Mouse (Mus musculus) ES-Bruce4 (cell line): Measurements from ENCODE around the gene Cacng7. TPM values are rescaled to one million over a fixed set of nuclear protein-coding genes. Genes with fewer than 3 reads are reported as not detected.
A peak's percentile ranks its signal among the peaks of the same experiment; 100 is the strongest.
"Not testable (repeated sequence)": the region's sequence is repeated elsewhere in the genome, so short reads cannot be mapped to it uniquely, and the experiment has no call there.

Experiments used
- H3K27ac ChIP-seq: 2 replicates; pipeline ENCODE4 v1.5.1; 2012; ENCODE audit warnings: low read length, inconsistent platforms; ENCODE audit not compliant: insufficient read depth
- H3K27me3 ChIP-seq: 2 replicates; pipeline ENCODE4 v1.6.1; 2012; ENCODE audit warnings: mild to moderate bottlenecking, low read length, inconsistent platforms; ENCODE audit not compliant: control insufficient read depth, poor library complexity, insufficient read depth, severe bottlenecking
- H3K36me3 ChIP-seq: 2 replicates; pipeline ENCODE4 v1.6.1; 2012; ENCODE audit warnings: inconsistent platforms, mild to moderate bottlenecking, low read length, moderate library complexity; ENCODE audit not compliant: control insufficient read depth, poor library complexity, insufficient read depth, severe bottlenecking
- H3K4me1 ChIP-seq: one replicate; pipeline ENCODE4 v1.8.1; 2011; ENCODE audit warnings: low read length; ENCODE audit not compliant: control insufficient read depth, insufficient read depth
- H3K4me3 ChIP-seq: 2 replicates; pipeline ENCODE4 v1.5.1; 2011; ENCODE audit warnings: low read depth, mild to moderate bottlenecking, low read length
- H3K9ac ChIP-seq: 2 replicates; pipeline ENCODE4 v1.6.1; 2012; ENCODE audit warnings: low read depth, mild to moderate bottlenecking, inconsistent platforms; ENCODE audit not compliant: poor library complexity, severe bottlenecking
- H3K9me3 ChIP-seq: replicated peaks from 2 replicates; pipeline ENCODE4 v1.6.1; 2012; ENCODE audit warnings: mild to moderate bottlenecking, low read length, inconsistent platforms; ENCODE audit not compliant: control insufficient read depth, poor library complexity, insufficient read depth, severe bottlenecking
- CTCF ChIP-seq: IDR thresholded peaks from one replicate; pipeline ENCODE4 v1.8.1; 2011; ENCODE audit warnings: low read depth, low read length
- EP300 ChIP-seq: IDR thresholded peaks from 2 replicates; pipeline ENCODE4 v1.6.1; 2011; ENCODE audit warnings: low read depth, low read length; ENCODE audit not compliant: insufficient read depth
- POLR2A ChIP-seq: IDR thresholded peaks from one replicate; pipeline ENCODE4 v1.8.1; 2011; ENCODE audit warnings: low read length; ENCODE audit not compliant: insufficient read depth
- polyA plus RNA-seq: library from polyadenylated mRNA; stranded (reverse); fragments of >200 nt; gene quantifications from 2 replicates; pipeline ENCODE4 v1.2.4, GENCODE M21; 2011; ENCODE audit warnings: low read depth; ENCODE audit not compliant: missing spikeins, insufficient read depth, insufficient read length

The Cacng7 gene
- polyA plus RNA-seq, 1 experiment, result 57.6 TPM

DNA sequence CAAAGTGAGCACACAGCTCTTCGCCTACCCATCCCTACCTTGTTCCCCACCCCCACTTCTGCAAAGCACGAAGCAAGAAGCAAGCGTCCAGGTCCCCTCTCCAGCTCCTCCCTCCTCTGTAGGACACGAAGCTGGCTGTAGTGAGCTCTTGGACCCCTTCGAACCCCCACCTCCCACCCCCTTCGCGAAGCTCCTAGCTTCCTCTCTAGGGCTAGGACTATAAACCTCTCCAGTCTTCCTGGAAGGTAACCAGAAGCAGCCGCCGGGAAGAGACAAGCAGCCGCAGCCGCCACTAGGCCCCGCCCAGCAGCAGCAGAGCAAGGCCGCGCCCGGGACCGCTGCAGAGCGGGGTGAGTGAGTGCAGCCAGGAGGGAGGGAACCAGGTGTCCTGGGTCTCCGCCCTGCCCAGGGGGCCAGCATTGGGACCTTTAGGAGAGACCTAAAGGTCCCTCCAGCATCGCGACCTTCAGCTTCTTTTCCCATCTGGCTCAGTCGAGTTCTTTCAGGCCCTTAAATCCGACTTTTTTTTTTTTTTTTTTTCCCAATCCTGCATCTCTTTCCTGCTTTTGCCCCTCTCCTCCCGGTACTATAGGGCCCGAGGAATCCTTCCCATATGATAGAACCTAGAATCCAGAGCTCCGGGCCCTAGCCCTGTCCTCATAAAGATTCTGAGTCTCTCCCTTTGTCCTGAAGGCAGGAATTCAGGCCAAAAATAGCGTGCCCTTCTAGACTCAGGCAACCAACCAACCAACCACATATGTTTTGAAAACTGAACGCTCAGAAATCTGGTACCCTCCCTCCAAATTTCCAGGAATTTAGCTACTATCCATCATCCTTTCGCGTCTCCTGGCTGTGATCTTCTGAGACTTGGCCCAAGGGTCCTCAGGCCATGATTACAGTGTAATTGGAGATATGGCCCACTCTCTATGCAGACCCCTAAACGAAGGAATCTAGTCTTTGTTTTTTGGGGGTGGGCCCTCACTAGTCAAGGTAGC, 43.5 kb upstream of the Cacng7 start, which contains the start of the genes Myadm and Prkcg:
Myadm (plus strand) TSS at position 105 of the 995 bp plus-strand sequence.
Prkcg (plus strand) TSS at position 204 of the 995 bp plus-strand sequence.
- Histone ChIP-seq H3K4me1 (no peaks in the 10 kb centered on the region), H3K4me3 (peak within 1 kb of the TSS; percentile 61), H3K27ac (peak within 1 kb of the TSS; percentile 53), H3K9me3 (no peaks in the 10 kb centered on the region), H3K27me3 (no peaks in the 10 kb centered on the region), H3K9ac (peak within 1 kb of the TSS; percentile 31), H3K36me3 (peaks cover 4% of the 10 kb centered on the region; the same call in 1 of the 2 replicates)
- TF ChIP-seq CTCF (no peak), EP300 (no peak), POLR2A (no peak)

DNA sequence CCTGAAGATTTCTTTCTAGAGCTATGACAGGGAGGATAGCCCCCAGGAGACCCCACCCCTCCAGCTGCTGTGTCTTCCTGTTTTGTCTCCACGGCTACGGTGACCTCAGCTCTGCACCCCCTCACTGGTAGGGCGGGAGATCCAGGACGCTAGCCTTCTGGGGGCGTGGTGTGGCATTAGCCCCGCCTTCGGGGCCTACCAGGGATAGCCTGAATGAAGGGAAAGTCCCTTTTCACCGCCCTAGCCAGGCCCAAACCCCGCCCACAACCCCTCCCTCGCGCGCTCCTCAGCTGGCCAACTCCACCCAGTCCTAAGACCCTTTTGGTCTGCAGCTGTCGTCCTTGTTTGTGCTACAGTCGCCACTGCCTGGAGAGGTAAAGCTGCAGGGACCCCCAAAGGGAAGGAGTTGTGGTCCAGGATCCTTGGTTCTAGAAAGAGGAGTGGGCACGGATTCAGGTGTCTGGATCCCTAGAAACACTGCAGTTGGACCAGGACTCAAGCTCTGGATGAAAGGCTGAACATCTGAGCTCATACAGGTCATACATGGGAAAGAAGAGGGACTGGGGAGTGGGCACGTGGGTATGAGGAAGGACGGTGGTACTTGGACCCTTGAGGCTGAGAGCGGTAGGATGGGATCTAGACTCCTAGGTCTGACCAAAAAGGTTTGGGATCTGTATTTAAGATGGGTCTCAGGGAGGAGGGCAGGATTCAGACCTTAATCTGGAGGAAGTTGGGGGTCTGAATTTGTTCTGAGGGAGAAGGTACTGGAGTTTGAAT, 42.3 kb upstream of the Cacng7 start:
- peak overlapping the region; percentile 66 for H3K27ac ChIP-seq
- no peaks in the 10 kb centered on the region for H3K9me3 ChIP-seq
- H3K4me3 ChIP-seq, result peak overlapping the region; percentile 62
- no peaks in the 10 kb centered on the region for H3K27me3 ChIP-seq
- no peak for TF ChIP-seq EP300
- peak; percentile 51 for TF ChIP-seq POLR2A
- H3K36me3 ChIP-seq, result peaks cover 12% of the 10 kb centered on the region
- peak overlapping the region; percentile 25 for H3K9ac ChIP-seq
- no peaks in the 10 kb centered on the region for H3K4me1 ChIP-seq

DNA sequence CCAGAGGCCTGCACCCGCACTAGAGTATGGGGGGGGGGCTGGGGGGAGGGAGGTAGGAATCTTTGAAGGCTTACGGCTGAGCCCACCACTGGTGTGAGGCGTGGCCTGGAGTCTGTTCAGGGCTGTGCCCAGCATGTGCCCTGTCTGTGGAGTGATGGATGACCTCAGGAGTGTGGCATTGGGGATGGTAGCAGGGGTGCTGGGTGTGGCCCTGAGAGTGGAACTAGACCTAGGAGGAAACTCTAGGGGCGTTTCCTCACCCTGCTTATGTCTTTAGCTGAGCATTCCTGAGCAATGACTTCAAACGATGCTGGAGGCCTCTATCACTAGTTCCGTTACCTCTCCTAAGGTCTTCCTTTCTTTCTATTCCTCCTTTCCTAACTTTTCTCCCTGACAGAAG, 41.6 kb upstream of the Cacng7 start:
- no peak for TF ChIP-seq POLR2A
- TF ChIP-seq EP300, result 0 out of 2 replicates have a peak, but pooled peaks have one; percentile 41
- TF ChIP-seq CTCF, result no peak
- H3K27ac ChIP-seq, result peak overlapping the region; percentile 68
- peak overlapping the region; percentile 25 for H3K9ac ChIP-seq
- H3K4me1 ChIP-seq, result no peaks in the 10 kb centered on the region
- H3K9me3 ChIP-seq, result no peaks in the 10 kb centered on the region
- peaks cover 18% of the 10 kb centered on the region for H3K36me3 ChIP-seq
- H3K27me3 ChIP-seq, result no peaks in the 10 kb centered on the region
- peak overlapping the region; percentile 62 for H3K4me3 ChIP-seq

DNA sequence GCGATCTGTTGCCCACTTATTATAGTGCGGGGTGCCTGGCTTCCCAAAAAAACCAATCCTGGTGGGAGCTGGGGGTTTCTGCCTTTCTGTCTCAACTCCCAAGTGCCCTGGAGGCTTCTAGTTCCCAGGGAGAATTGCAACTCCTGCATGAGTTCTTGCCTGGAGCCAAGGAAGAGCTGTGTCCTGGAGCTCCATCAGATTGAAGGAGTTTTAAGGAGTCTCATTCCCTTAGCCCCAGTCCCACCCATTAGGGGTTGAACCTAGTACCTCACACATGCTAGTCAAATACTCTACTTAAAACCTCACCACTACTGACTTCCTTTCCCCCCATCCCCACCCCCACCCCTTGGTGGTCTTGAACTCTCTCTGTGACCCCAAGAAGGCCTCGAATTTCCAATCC, 41.0 kb upstream of the Cacng7 start:
- TF ChIP-seq EP300, result no peak
- no peak for TF ChIP-seq CTCF
- no peak for TF ChIP-seq POLR2A
- H3K9me3 ChIP-seq, result no peaks in the 10 kb centered on the region
- H3K27me3 ChIP-seq, result no peaks in the 10 kb centered on the region
- peak overlapping the region; percentile 41; the same call in 1 of the 2 replicates for H3K4me3 ChIP-seq
- peaks cover 24% of the 10 kb centered on the region for H3K36me3 ChIP-seq
- H3K27ac ChIP-seq, result peak overlapping the region; percentile 68
- H3K4me1 ChIP-seq, result no peaks in the 10 kb centered on the region
- H3K9ac ChIP-seq, result peak overlapping the region; percentile 30

DNA sequence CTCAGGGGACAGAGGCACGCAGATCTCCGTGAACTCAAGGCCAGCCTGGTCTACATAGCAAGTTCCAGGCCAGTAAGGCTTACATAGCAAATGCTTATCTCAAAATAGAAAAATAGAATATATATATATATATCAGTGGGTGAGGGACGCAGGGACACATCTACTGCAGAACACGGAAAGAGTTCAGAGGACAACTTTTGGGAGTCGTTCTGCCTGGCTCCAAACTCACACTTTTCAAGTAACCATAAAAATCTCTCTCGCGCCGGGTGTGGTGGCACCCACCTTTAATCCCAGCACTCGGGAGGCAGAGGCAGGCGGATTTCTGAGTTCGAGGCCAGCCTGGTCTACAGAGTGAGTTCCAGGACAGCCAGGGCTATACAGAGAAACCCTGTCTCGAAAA, 40.5 kb upstream of the Cacng7 start:
- H3K4me3 ChIP-seq, result peak overlapping the region; percentile 41; the same call in 1 of the 2 replicates
- not testable (repeated sequence) for H3K4me1 ChIP-seq, H3K27me3 ChIP-seq, H3K9me3 ChIP-seq
- peak overlapping the region; percentile 68 for H3K27ac ChIP-seq
- H3K9ac ChIP-seq, result peak overlapping the region; percentile 30
- peaks cover 29% of the 10 kb centered on the region for H3K36me3 ChIP-seq

DNA sequence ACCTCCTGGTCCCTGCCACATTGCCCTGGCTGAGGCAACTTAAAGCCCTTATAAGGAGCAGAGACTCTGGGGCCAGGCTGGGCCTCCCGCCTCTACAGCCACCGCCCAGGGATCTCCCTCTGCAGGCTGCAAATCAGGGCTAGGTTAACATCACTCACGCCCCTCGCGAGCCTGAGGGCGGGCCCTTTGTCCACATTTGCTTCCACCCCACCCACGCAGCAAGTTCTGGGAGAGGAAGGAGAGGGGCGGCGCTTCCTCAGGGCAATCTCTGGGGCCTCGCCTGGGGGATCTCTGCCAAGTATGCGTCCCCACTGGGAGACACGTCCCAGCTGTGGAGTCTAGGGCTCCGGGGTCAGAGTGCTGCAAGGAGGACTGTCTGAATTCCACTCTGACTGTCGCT, 40.0 kb upstream of the Cacng7 start:
- Histone ChIP-seq H3K4me3 (peak overlapping the region; percentile 59), H3K27me3 (no peaks in the 10 kb centered on the region), H3K27ac (peak overlapping the region; percentile 52), H3K9me3 (no peaks in the 10 kb centered on the region), H3K36me3 (peaks cover 33% of the 10 kb centered on the region), H3K4me1 (no peaks in the 10 kb centered on the region), H3K9ac (peak overlapping the region; percentile 30)
- 0 out of 2 replicates have a peak, but pooled peaks have one; percentile 3 for TF ChIP-seq EP300
- TF ChIP-seq POLR2A, result no peak
